Mouse (Mus musculus): ENCODE data around the gene Meioc. TPM values are rescaled to one million over a fixed set of nuclear protein-coding genes. Genes with fewer than 3 reads are reported as not detected.

The Meioc gene
- polyA plus RNA-seq, 1 experiment from 2014 or later = 0.55 TPM

Small RNAs within 50 kb of the gene (microRNA-seq; reads per million reads assigned to microRNA genes)
- gene Gm22920 = not detected

Other genes with a start within 250 kb of the Meioc start
- gene Grn, start 233.4 kb upstream of the Meioc start, polyA plus RNA-seq (2015; fragmentation: Nextera tagmentation; extraction: Ambion mirVana) = 155 and 161 TPM in 2 replicates
- 5.5 and 6.1 TPM in 2 replicates for gene Fam171a2, start 216.0 kb upstream of the Meioc start, polyA plus RNA-seq (2015; fragmentation: Nextera tagmentation; extraction: Ambion mirVana)
- 7.3 and 7.8 TPM in 2 replicates for gene Itga2b, start 193.6 kb upstream of the Meioc start, polyA plus RNA-seq (2015; fragmentation: Nextera tagmentation; extraction: Ambion mirVana)
- gene Gpatch8, start 107.3 kb upstream of the Meioc start, polyA plus RNA-seq (2015; fragmentation: Nextera tagmentation; extraction: Ambion mirVana) = 47.4 and 51.0 TPM in 2 replicates
- gene Gm11627, start 84.3 kb upstream of the Meioc start, polyA plus RNA-seq (2015; fragmentation: Nextera tagmentation; extraction: Ambion mirVana) = 19.2 TPM in 2 replicates
- gene Fzd2, start 59.3 kb upstream of the Meioc start, polyA plus RNA-seq (2015; fragmentation: Nextera tagmentation; extraction: Ambion mirVana) = 21.9 and 23.7 TPM in 2 replicates
- 38.3 and 41.4 TPM in 2 replicates for gene Ccdc43, start 34.1 kb downstream of the Meioc start, polyA plus RNA-seq (2015; fragmentation: Nextera tagmentation; extraction: Ambion mirVana)
- gene Adam11, start 97.7 kb downstream of the Meioc start, polyA plus RNA-seq (2015; fragmentation: Nextera tagmentation; extraction: Ambion mirVana) = 4.7 and 7.7 TPM in 2 replicates
- 39.0 and 43.7 TPM in 2 replicates for gene Gjc1, start 156.0 kb downstream of the Meioc start, polyA plus RNA-seq (2015; fragmentation: Nextera tagmentation; extraction: Ambion mirVana)
- gene Higd1b, start 172.1 kb downstream of the Meioc start, polyA plus RNA-seq (2015; fragmentation: Nextera tagmentation; extraction: Ambion mirVana) = 1.4 and 1.5 TPM in 2 replicates
- 155 and 169 TPM in 2 replicates for gene Eftud2, start 217.3 kb downstream of the Meioc start, polyA plus RNA-seq (2015; fragmentation: Nextera tagmentation; extraction: Ambion mirVana)
- gene Ccdc103, start 217.5 kb downstream of the Meioc start, polyA plus RNA-seq (2015; fragmentation: Nextera tagmentation; extraction: Ambion mirVana) = 1.1 TPM in 2 replicates
- gene Fam187a, start 221.5 kb downstream of the Meioc start, polyA plus RNA-seq (2015; fragmentation: Nextera tagmentation; extraction: Ambion mirVana) = not detected in 2 replicates
- gene Gfap, start 237.2 kb downstream of the Meioc start, polyA plus RNA-seq (2015; fragmentation: Nextera tagmentation; extraction: Ambion mirVana) = 0.70 and 1.2 TPM in 2 replicates